Mouse (Mus musculus) limb, embryonic 10.5 days (tissue): ENCODE results near the gene Hcfc1r1. TPM values are rescaled to one million over a fixed set of nuclear protein-coding genes. Genes with fewer than 3 reads are reported as not detected.

Source experiments
- DNase-seq: peaks from one replicate; pipeline ENCODE4 v3.0.0-alpha.2; 2017; ENCODE audit warnings: low spot score
- H3K27ac ChIP-seq: fragments of 300-500 bp; sonication (generic); 2 replicates; pipeline ENCODE4 v1.5.1; 2016; ENCODE audit warnings: mild to moderate bottlenecking
- H3K27me3 ChIP-seq: fragments of 300-500 bp; sonication (generic); 2 replicates; pipeline ENCODE4 v1.6.1; 2016; ENCODE audit warnings: low read depth, mild to moderate bottlenecking; ENCODE audit not compliant: poor library complexity, severe bottlenecking
- H3K36me3 ChIP-seq: fragments of 300-500 bp; sonication (generic); 2 replicates; pipeline ENCODE4 v1.6.1; 2016; ENCODE audit warnings: mild to moderate bottlenecking, moderate library complexity
- H3K4me1 ChIP-seq: fragments of 300-500 bp; sonication (generic); 2 replicates; pipeline ENCODE4 v1.6.1; 2016
- H3K4me3 ChIP-seq: fragments of 300-500 bp; sonication (generic); 2 replicates; pipeline ENCODE4 v1.5.1; 2016; ENCODE audit warnings: mild to moderate bottlenecking, moderate library complexity
- H3K9me3 ChIP-seq: fragments of 300-500 bp; sonication (generic); replicated peaks from 2 replicates; pipeline ENCODE4 v1.6.1; 2016; ENCODE audit warnings: mild to moderate bottlenecking
- WGBS: fragments of 180-500 bp; shearing (Covaris S2); methylation state at CpG from one replicate; pipeline ENCODE4 v1.1.7; 2016; 5-methylcytosine and 5-hydroxymethylcytosine counted together
- polyA plus RNA-seq: library from polyadenylated mRNA; unstranded; fragments of >200 nt; fragmentation: Nextera tagmentation; extraction: Ambion mirVana; gene quantifications from 2 replicates; pipeline ENCODE4 v1.2.1, GENCODE M21; 2016

The Hcfc1r1 gene
- polyA plus RNA-seq, 1 experiment from 2014 or later, result 30.5 TPM

DNA sequence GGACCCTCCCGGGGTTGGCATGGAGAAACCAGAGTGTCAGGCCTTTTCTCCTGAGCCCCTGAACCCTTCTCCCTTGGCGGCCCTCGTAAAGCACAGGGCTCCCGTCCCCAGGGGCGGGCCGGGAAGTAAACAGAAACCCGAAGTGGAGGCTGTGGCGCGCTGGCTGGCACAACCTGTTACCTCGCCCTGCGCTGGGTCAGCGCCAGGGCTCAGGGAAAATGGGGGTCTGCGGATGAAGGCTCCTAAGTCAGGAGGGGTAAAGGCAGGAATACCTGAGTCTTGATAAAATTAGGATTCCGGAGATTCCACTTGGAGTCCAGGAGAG lies 12.6 kb upstream of the Hcfc1r1 start:
- no peak for DNase-seq
- H3K36me3 ChIP-seq, result no peaks in the 10 kb centered on the region
- H3K4me3 ChIP-seq, result no peak overlapping the region
- no peak overlapping the region for H3K27ac ChIP-seq
- H3K9me3 ChIP-seq, result no peaks in the 10 kb centered on the region
- whole genome bisulfite sequencing, result 4% methylated on average over 14 of the region's 14 CpGs
- peaks cover 24% of the 10 kb centered on the region for H3K4me1 ChIP-seq
- peaks cover 52% of the 10 kb centered on the region for H3K27me3 ChIP-seq

DNA sequence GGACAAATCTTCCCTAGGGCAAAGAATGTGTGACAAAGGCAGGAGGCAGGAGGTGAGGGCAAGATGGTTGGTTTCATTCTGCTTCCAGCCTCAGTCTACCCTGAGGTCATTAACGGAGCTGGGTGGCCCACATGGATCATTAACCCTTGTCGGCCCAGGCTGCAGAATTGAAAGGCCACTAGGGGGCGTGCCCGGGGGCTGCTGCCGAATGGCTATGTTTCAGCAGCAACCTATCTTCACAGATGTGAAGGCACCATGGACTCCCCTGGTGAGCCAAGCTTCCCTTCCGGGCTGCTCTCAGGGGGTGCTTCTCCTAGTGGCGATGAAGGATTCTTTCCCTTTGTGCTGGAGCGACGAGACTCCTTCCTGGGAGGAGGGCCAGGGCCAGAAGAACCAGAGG lies 11.9 kb upstream of the Hcfc1r1 start:
- Histone ChIP-seq H3K4me3 (no peak overlapping the region), H3K4me1 (peaks cover 27% of the 10 kb centered on the region), H3K27me3 (peaks cover 52% of the 10 kb centered on the region), H3K27ac (no peak overlapping the region), H3K36me3 (peaks cover 5% of the 10 kb centered on the region), H3K9me3 (no peaks in the 10 kb centered on the region)
- peak; percentile 63 for DNase-seq
- 3% methylated on average over 9 of the region's 9 CpGs for WGBS

DNA sequence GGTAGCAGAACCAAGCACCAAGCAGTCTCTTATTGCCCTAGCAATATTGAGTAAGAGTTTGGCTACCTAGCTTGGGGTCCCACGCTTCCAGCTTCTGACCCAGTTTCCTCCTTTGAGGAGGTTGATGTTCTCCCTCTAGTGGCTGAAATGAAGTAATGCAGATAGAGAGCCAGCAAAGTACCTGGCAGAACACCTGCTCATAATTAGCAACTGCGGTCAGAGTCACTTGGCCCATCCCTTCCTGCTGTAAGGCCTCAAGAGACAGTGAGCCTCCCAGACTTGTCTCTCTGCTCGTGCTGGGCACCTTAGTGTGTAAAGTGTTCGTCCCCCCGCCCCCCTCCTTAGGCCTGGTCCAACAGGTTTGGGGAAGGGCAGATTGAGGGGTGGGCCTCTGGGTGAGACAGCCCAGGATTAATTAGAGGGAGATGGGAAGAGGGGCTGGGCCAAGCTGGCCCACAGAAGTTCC lies 8.8 kb upstream of the Hcfc1r1 start:
- peaks cover 27% of the 10 kb centered on the region for H3K4me1 ChIP-seq
- H3K27ac ChIP-seq, result no peak overlapping the region
- H3K9me3 ChIP-seq, result no peaks in the 10 kb centered on the region
- peaks cover 35% of the 10 kb centered on the region for H3K36me3 ChIP-seq
- peaks cover 43% of the 10 kb centered on the region for H3K27me3 ChIP-seq
- H3K4me3 ChIP-seq, result no peak overlapping the region
- peak; percentile 53 for DNase-seq
- 14% methylated on average over 5 of the region's 5 CpGs for WGBS

- no peaks in the 10 kb centered on the region for H3K9me3 ChIP-seq
- peak overlapping the region; percentile 32; the same call in 1 of the 2 replicates for H3K27ac ChIP-seq
- peaks cover 34% of the 10 kb centered on the region for H3K27me3 ChIP-seq
- peaks cover 24% of the 10 kb centered on the region for H3K4me1 ChIP-seq
- WGBS, result 81% methylated on average over 14 of the region's 14 CpGs
- no peak for DNase-seq
- H3K36me3 ChIP-seq, result peaks cover 45% of the 10 kb centered on the region
- no peak overlapping the region for H3K4me3 ChIP-seq
Measured at GRCm38 (mm10) chr17:23665511-23665910, 7.9 kb upstream of the Hcfc1r1 start.

GRCm38 (mm10) chr17:23670516-23671074 lies 2.8 kb upstream of the Hcfc1r1 start:
- Histone ChIP-seq H3K4me3 (no peak overlapping the region), H3K36me3 (peaks cover 48% of the 10 kb centered on the region), H3K4me1 (peaks cover 43% of the 10 kb centered on the region), H3K27me3 (peaks cover 16% of the 10 kb centered on the region), H3K9me3 (no peaks in the 10 kb centered on the region), H3K27ac (no peak overlapping the region)
- DNase-seq, result no peak
- 90% methylated on average over 7 of the region's 7 CpGs for WGBS

- 88% methylated on average over 3 of the region's 3 CpGs for WGBS
- Histone ChIP-seq H3K9me3 (no peaks in the 10 kb centered on the region), H3K4me1 (peaks cover 46% of the 10 kb centered on the region), H3K27ac (no peak overlapping the region), H3K4me3 (no peak overlapping the region), H3K27me3 (peaks cover 25% of the 10 kb centered on the region), H3K36me3 (peaks cover 43% of the 10 kb centered on the region)
- DNase-seq, result no peak
Measured at GRCm38 (mm10) chr17:23671519-23671918, 1.9 kb upstream of the Hcfc1r1 start.

- Histone ChIP-seq H3K36me3 (peaks cover 31% of the 10 kb centered on the region), H3K4me1 (peaks cover 53% of the 10 kb centered on the region), H3K4me3 (peak overlapping the region; percentile 68), H3K9me3 (no peaks in the 10 kb centered on the region), H3K27me3 (peaks cover 31% of the 10 kb centered on the region), H3K27ac (no peak overlapping the region)
- DNase-seq, result no peak
- WGBS, result 70% methylated on average over 3 of the region's 3 CpGs
Measured at GRCm38 (mm10) chr17:23672761-23673160, 635 bp upstream of the Hcfc1r1 start.

GRCm38 (mm10) chr17:23674271-23674952 lies 1.0 kb downstream of the Hcfc1r1 start:
- H3K4me1 ChIP-seq, result peaks cover 58% of the 10 kb centered on the region
- no peak for DNase-seq
- peaks cover 15% of the 10 kb centered on the region for H3K36me3 ChIP-seq
- H3K9me3 ChIP-seq, result no peaks in the 10 kb centered on the region
- peak overlapping the region; percentile 93; the same call in 1 of the 2 replicates for H3K27ac ChIP-seq
- 34% methylated on average over 9 of the region's 9 CpGs for WGBS
- peaks cover 47% of the 10 kb centered on the region for H3K27me3 ChIP-seq
- H3K4me3 ChIP-seq, result peak overlapping the region; percentile 68

- H3K4me3 ChIP-seq, result peak overlapping the region; percentile 68; the same call in 1 of the 2 replicates
- no peak overlapping the region for H3K27ac ChIP-seq
- 25% methylated on average over 5 of the region's 5 CpGs for WGBS
- no peak for DNase-seq
- H3K36me3 ChIP-seq, result peaks cover 7% of the 10 kb centered on the region
- H3K4me1 ChIP-seq, result peaks cover 62% of the 10 kb centered on the region
- H3K9me3 ChIP-seq, result no peaks in the 10 kb centered on the region
- peaks cover 54% of the 10 kb centered on the region for H3K27me3 ChIP-seq
Measured at GRCm38 (mm10) chr17:23675127-23675526, 1.7 kb downstream of the Hcfc1r1 start.

DNA sequence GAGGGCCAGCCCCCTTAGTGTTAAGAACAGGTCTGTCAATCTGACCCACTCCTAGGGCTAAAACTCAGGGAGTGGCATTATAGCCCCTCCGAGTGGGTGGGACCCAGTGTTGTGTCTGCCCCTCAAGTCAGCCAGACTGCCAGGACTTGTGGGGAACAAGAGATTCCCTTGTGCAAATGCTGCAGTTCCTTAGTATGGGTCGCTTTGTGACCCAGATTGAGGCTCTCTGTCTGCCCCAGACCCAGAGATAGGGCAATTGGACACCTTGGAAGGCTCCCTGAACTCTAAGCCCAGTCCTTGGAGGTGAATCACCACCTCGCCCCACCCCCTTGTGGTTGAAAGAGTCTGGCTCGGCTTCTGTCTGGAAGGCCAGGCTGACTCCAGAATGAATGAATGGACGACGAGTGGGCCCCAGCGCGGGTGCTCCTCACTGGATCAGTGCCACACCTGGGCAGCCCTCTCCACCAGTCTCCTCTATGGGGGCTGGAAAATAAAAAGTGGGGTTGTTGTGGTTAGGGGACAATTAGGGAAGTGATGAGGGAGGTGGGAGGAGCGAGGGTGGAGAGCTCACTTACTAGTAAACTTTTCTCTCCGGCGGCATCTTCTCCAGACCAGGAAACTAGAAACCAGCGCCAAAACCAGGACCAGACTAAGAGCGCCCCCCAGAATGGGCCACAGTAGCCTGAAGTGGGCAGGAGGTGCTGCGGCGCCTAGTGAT lies 2.3 kb downstream of the Hcfc1r1 start:
- Histone ChIP-seq H3K36me3 (peaks cover 1% of the 10 kb centered on the region), H3K9me3 (no peaks in the 10 kb centered on the region), H3K4me1 (peaks cover 62% of the 10 kb centered on the region), H3K27ac (no peak overlapping the region), H3K27me3 (peaks cover 60% of the 10 kb centered on the region), H3K4me3 (peak overlapping the region; percentile 58)
- DNase-seq, result peak; percentile 51
- 9% methylated on average over 15 of the region's 15 CpGs for WGBS

DNA sequence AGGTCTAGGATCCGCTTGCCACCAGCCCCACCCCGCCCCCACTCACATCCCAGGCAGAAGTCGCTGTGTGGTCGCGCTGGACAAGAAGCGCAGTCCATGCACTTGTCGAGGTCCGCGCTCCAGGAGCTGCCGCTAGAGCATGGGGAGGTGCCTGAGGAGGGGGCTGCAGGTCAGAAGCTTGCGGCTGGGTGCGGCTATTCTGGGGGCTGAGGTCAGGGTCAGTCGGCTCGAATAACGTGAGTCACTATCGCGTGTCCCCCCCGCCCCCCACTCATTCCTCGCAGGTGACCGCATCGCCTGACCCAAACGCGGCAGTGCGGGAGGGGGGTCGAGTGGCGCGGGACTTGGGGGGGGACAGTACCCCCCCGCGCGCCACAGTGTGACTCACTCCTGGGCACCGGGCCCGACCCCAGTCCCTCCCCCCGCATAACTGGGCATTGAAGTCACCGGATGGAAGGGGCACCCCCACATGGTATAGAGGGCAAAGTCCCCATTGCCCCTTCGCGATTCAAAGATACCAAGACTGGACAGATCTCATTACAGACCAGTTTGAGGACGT lies 3.2 kb downstream of the Hcfc1r1 start:
- no peaks in the 10 kb centered on the region for H3K9me3 ChIP-seq
- peaks cover 62% of the 10 kb centered on the region for H3K4me1 ChIP-seq
- peak; percentile 60 for DNase-seq
- no peaks in the 10 kb centered on the region for H3K36me3 ChIP-seq
- peak overlapping the region; percentile 37; the same call in 1 of the 2 replicates for H3K27ac ChIP-seq
- H3K4me3 ChIP-seq, result peak overlapping the region; percentile 58
- WGBS, result under 1% methylated on average over 37 of the region's 37 CpGs
- H3K27me3 ChIP-seq, result peaks cover 69% of the 10 kb centered on the region

DNA sequence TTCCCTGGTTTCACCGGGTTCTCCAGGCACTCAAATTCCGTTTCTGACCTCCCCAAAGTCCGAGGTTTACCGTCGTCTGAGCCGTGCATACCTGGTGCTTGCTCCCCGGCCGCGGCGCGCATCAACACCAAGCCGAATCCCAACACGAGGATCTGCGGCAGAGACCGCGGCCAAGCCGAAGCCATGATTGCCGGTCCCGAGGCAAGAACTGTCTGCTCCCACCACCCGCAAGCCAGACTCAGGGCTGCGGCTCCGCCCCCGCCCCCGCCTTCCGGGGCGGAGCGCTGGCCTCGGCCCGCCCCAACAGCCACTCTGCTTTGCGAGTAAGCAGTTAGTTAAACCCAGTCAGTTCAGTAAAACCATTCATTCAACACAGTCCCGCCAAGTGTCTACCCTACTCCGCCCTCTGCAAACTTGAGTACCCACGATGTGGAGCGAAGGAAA lies 3.9 kb downstream of the Hcfc1r1 start, which contains the start of gene Tnfrsf12a:
Tnfrsf12a (minus strand) TSS at position 233 of the 444 bp plus-strand sequence.
- Histone ChIP-seq H3K9me3 (no peaks in the 10 kb centered on the region), H3K27me3 (peaks cover 76% of the 10 kb centered on the region), H3K4me1 (peaks cover 62% of the 10 kb centered on the region), H3K36me3 (no peaks in the 10 kb centered on the region), H3K4me3 (peak within 1 kb of the TSS; percentile 58), H3K27ac (peak within 1 kb of the TSS; percentile 37)
- peak; percentile 87 for DNase-seq
- under 1% methylated on average over 34 of the region's 34 CpGs for WGBS
